Mouse (Mus musculus) frontal cortex, postnatal 36 days (tissue): Measurements from ENCODE around the gene Sipa1l2.

ENCODE experiments used
- DNase-seq, 2 experiments: peaks; one replicate each; pipeline ENCODE4 v3.0.0; 2022; ENCODE audit warnings: low spot score in 2 of 2

Sipa1l2 gene

GRCm38 (mm10) chr8:125580426-125580825 lies 10.8 kb upstream of the Sipa1l2 start:
- DNase-seq = no peak

- no peak for DNase-seq
Measured at GRCm38 (mm10) chr8:125576127-125576526, 6.5 kb upstream of the Sipa1l2 start.

DNA sequence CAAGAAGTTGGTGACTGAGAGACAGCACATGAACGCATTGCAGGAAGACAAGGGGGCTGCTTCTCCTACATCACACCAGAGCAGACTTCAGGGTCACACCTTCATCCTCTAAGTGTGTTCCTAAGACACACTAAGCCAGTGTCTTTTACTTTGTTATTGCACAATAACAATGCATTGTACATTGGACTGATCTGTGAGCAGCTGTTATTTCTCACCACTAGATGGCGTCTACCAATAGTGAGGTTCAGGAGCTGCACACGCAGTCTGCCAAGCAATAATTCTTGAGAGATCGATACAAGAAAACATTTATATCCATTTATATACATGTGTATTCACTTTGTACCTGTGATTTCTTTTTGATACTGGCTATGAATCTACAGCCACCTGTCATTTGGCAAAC lies 4.7 kb upstream of the Sipa1l2 start:
- peak in 1 of 2 experiments; percentile 47 for DNase-seq

GRCm38 (mm10) chr8:125572246-125572645 lies 2.6 kb upstream of the Sipa1l2 start:
- no peak for DNase-seq

GRCm38 (mm10) chr8:125570835-125571465 lies 1.3 kb upstream of the Sipa1l2 start:
- DNase-seq = no peak

DNA sequence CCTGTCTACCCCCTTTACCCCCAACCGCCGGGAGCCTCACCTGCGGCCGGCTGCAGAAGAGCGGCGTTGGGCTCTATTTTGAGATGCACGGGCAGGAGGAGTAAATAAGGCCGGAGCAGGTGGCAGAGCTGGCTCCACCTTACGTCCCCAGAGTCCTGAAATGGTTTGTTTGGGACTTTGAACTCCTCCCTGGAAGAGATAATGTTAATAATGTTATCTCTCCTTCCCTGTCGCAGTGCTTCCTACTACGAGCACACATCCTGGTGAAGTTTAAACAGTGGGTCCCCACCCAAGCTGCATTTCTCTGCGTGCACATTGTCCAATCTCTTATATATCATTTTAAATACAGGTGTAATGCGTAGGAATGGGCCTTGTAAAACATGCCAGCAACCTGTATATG lies 781 bp upstream of the Sipa1l2 start:
- DNase-seq = no peak

GRCm38 (mm10) chr8:125568851-125569532 lies 616 bp downstream of the Sipa1l2 start:
- peak; percentile 29 to 61 for DNase-seq

DNA sequence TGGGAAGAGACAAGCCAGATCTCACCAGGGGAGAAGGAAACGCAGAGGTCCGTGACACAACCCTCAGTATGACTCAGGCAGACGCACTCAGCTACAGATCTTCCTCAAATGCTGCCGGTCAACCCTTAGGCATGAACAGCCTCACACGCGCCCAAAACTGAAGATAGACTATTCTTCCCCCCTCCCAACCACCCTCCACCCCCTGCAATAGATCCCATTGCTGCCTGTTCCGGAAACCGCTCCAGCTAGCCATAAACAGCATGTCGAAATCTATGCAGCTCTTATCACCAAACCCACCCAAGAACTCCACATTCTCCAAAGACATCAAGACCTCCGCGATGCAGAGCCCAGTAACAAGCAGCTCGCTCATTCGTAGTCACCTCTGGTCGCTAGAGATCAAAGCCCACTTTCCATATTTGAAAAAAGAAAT lies 1.2 kb downstream of the Sipa1l2 start:
- no peak for DNase-seq

- peak in 1 of 2 experiments; percentile 31 for DNase-seq
Measured at GRCm38 (mm10) chr8:125567569-125567968, 2.0 kb downstream of the Sipa1l2 start.

- DNase-seq = no peak
Measured at GRCm38 (mm10) chr8:125562878-125563277, 6.7 kb downstream of the Sipa1l2 start.

- DNase-seq = no peak
Measured at GRCm38 (mm10) chr8:125560825-125561490, 8.7 kb downstream of the Sipa1l2 start.

GRCm38 (mm10) chr8:125559066-125559653 lies 10.4 kb downstream of the Sipa1l2 start:
- DNase-seq = no peak

GRCm38 (mm10) chr8:125558109-125559065 lies 11.2 kb downstream of the Sipa1l2 start:
- peak; percentile 86 to 93 for DNase-seq

DNA sequence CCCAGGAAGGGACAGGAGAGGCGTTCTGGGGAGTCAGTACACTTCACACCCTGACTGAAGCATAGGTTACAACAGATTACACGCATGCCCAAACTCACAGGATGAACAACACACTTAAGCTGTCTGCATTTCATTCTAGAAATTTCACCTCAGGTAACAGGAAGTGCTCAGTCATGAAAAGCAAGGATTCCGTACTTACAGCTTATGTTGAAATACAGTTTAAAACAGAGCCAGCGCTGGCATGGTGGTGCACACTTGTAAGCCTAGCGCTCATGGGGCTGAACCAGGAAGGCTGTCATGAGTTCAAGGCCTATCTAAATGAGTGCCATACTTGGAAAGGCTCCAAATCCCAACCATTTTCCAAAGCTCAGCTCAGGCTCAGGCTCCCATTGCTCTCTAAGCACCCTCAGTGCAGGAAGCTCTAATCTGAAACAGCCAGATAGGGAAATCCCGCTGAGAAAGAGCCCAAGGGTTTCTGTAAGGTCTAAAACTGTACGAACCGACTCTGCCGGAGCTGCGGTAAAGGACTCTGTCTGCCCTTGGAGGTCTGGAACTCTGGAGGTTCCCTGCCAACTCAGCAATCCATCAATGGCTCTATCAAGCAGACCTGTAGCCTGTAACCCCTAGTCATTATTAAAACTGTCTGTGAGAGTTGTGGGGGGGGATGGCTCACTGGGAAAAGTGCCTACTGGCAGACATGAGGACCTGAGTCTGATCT lies 12.1 kb downstream of the Sipa1l2 start:
- no peak for DNase-seq

DNA sequence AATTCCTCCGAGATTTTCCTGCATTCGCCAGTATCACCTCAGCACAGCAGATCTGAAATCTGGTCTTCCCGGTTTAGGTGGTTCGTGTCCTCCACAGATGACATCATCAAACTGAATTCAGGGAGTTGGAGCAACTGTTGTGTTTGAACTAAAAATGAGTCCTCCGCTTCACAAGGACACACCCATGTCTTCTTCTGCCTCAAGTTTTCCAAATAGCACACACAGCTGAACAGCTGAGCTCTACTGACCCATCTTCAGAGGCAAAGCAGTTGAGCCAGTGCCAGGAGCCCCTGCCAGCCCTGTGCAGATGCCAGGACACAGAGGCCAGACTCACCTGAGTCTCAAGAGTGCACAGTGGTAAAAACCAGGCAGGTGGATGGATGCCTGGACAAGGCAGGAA lies 12.9 kb downstream of the Sipa1l2 start:
- no peak for DNase-seq

- DNase-seq = no peak
Measured at GRCm38 (mm10) chr8:125550567-125550966, 19.0 kb downstream of the Sipa1l2 start.

- DNase-seq = no peak
Measured at GRCm38 (mm10) chr8:125547296-125547695, 22.3 kb downstream of the Sipa1l2 start.

- DNase-seq = no peak
Measured at GRCm38 (mm10) chr8:125545866-125546265, 23.7 kb downstream of the Sipa1l2 start.

DNA sequence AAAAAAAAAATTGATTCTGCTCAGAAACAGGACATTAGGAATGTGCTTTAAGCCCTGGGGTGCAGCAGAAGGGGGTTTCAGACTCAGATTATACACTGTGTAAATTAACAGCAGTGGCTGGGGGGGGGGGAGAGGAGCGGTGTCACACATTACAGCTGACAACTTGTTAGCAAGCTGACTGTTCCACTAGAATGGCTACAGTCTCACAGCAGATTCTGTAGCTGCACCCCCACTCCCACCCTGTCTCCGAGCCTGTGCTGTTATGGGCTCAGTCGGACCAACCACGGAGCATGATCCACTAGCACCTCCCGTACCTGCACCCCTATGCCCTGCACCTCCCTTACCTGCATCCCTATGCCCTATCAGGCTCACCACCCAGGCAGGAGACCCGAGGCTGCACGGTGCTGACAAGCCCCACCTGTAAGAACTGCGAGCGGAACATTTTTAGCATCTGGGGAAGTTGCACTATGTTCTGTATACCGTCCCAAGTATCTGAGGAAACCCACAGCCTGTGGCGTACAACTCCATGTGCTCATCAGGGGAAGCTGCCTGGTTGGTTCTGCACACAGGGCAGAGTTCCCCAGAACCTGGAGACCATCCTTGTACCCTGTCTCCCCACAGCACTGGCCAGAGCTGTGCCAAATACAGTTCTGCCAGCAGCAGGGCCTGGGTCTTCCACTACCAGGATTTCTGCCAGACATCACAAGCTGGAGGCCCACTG lies 26.6 kb downstream of the Sipa1l2 start:
- DNase-seq = no peak
